Mouse (Mus musculus): ENCODE results near the gene Nmu. TPM values are rescaled to one million over a fixed set of nuclear protein-coding genes. Genes with fewer than 3 reads are reported as not detected.

Nmu gene
- total and polyA plus RNA-seq, 3 experiments = not detected

- H3K9ac ChIP-seq (ENCODE audit: control insufficient read depth, low read depth, low read length, poor library complexity, severe bottlenecking) = peak within 1 kb of the TSS; percentile 83
- peaks cover 3 to 4% of the 10 kb centered on the region in 2 experiments; a peak in 3 of 4 replicates for H3K4me1 ChIP-seq (ENCODE audit: control insufficient read depth in 1 of 2, insufficient read depth in 2 of 2, low read length in 2 of 2)
- H3K27me3 ChIP-seq (ENCODE audit: control insufficient read depth in 1 of 2, insufficient read depth in 2 of 2, low read length in 2 of 2) = peaks cover 1 to 2% of the 10 kb centered on the region in 2 experiments; a peak in 3 of 4 replicates
- DNase-seq (ENCODE audit: low read depth, low spot score) = peak; percentile 88
- TF ChIP-seq ZMIZ1 (IDR thresholded peaks at IDR 0.05; ENCODE audit: low read depth, low read length) (peak; percentile 82), SMC3 (IDR thresholded peaks at IDR 0.05; ENCODE audit: low read depth, low read length) (0 out of 2 replicates have a peak, but pooled peaks have one; percentile 3), BHLHE40 (IDR thresholded peaks at IDR 0.05; ENCODE audit: borderline replicate concordance, low read depth, low read length) (no peak), GABPA (IDR thresholded peaks at IDR 0.05; ENCODE audit: low read depth, low read length) (no peak), MYB (IDR thresholded peaks at IDR 0.05; ENCODE audit: low read depth, low read length) (0 out of 2 replicates have a peak, but pooled peaks have one; percentile 15), E2F4 (IDR thresholded peaks at IDR 0.05; ENCODE audit: borderline replicate concordance, low read depth, low read length) (peak; percentile 56; the same call in 1 of the 2 replicates), ELF1 (IDR thresholded peaks at IDR 0.05; ENCODE audit: low read depth, low read length) (no peak), SIN3A (IDR thresholded peaks at IDR 0.05; ENCODE audit: low read length) (0 out of 2 replicates have a peak, but pooled peaks have one; percentile 57), RCOR1 (IDR thresholded peaks at IDR 0.05; ENCODE audit: low read depth, low read length) (peak; percentile 72), MYC (IDR thresholded peaks at IDR 0.05; ENCODE audit: low read depth, low read length) (no peak), MAZ (IDR thresholded peaks at IDR 0.05; ENCODE audit: low read depth, low read length) (peak; percentile 87), POLR2AphosphoS5 (IDR thresholded peaks at IDR 0.05; ENCODE audit: borderline replicate concordance, low read depth, low read length) (no peak), POLR2AphosphoS2 (IDR thresholded peaks at IDR 0.05; ENCODE audit: low read length) (peak; percentile 56; the same call in 1 of the 2 replicates), NELFE (IDR thresholded peaks at IDR 0.05; ENCODE audit: low read depth, low read length) (peak; percentile 72), POLR2A (IDR thresholded peaks at IDR 0.05; ENCODE audit: control insufficient read depth in 1 of 2, insufficient read depth in 1 of 2, low read depth in 1 of 2, low read length in 2 of 2, poor library complexity in 1 of 2) (peak; percentile 64 to 68; a peak in 3 of 4 replicates), MXI1 (IDR thresholded peaks at IDR 0.05; ENCODE audit: low read depth, low read length) (peak; percentile 76), HCFC1 (IDR thresholded peaks at IDR 0.05; ENCODE audit: low read depth, low read length) (peak; percentile 62), MAX (IDR thresholded peaks at IDR 0.05; ENCODE audit: low read length) (peak; percentile 78; the same call in 1 of the 2 replicates), NRF1 (IDR thresholded peaks at IDR 0.05; ENCODE audit: insufficient read depth, low read depth, low read length, poor library complexity, severe bottlenecking) (peak; percentile 94), ETS1 (IDR thresholded peaks at IDR 0.05; ENCODE audit: low read depth, low read length) (peak; percentile 34; the same call in 1 of the 2 replicates), RAD21 (IDR thresholded peaks at IDR 0.05; ENCODE audit: low read depth, low read length) (no peak), USF1 (IDR thresholded peaks at IDR 0.05; ENCODE audit: low read depth, low read length) (0 out of 2 replicates have a peak, but pooled peaks have one; percentile 13), KAT2A (conservative IDR thresholded peaks at IDR 0.05; ENCODE audit: low read depth, low read length) (no peak; the same call in 1 of the 2 replicates), ZC3H11A (IDR thresholded peaks at IDR 0.05; ENCODE audit: low read depth, low read length) (no peak), TBP (IDR thresholded peaks at IDR 0.05; ENCODE audit: low read depth, low read length) (no peak), TCF12 (IDR thresholded peaks at IDR 0.05; ENCODE audit: low read depth, low read length) (0 out of 2 replicates have a peak, but pooled peaks have one; percentile 47)
- H3K4me3 ChIP-seq (ENCODE audit: control insufficient read depth in 1 of 2, insufficient read depth in 1 of 2, low read depth in 2 of 2, low read length in 2 of 2) = peak within 1 kb of the TSS; percentile 84 to 94
- no peaks in the 10 kb centered on the region for H3K9me3 ChIP-seq (replicated peaks; ENCODE audit: insufficient read depth, low read length)
- H3K36me3 ChIP-seq (ENCODE audit: control insufficient read depth in 1 of 2, insufficient read depth in 2 of 2, low read length in 2 of 2) = peaks cover 2 to 14% of the 10 kb centered on the region in 2 experiments; a peak in 3 of 4 replicates
- peak within 1 kb of the TSS; percentile 66 for H3K27ac ChIP-seq (ENCODE audit: control insufficient read depth, low read depth, low read length)
- peaks cover 17% of the 10 kb centered on the region for H3K79me2 ChIP-seq (ENCODE audit: control insufficient read depth, insufficient read depth, low read length, poor library complexity)
Observed at GRCm38 (mm10) chr5:76304452-76305341, 58.9 kb downstream of the Nmu start, which contains the start of gene Clock. Gene Clock, minus strand, starts transcription at chr5:76304792.
